Comparison of ENCODE assay signal across 15 mouse cellular contexts in the genomic region with DNA sequence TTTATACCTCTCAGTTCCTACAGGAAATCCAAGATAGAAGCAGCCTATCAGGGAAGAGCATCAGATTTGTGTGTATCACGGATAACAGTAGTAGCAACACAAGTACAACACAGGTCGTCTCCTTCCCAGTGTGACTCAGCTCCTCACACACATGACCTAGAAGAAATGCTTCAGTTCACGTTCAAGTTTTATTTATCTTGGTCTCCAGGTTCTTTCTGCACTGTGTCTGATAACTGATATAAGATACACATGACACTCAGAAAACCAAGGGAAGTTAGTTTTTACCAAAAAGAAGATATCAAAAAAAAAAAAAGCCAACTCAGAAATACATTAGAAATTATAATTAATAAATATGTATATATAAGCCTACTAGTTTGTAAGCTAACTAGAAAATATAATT.
"Had no signal": no experiment of that assay in that cellular context is flagged by ENCODE, and none has a peak within 500 bp of the region (broad histone marks: within the 10 kb centered on the region; RNA-seq: fewer than 3 reads in every experiment).

No protein-coding gene starts in this region.

- H3K27ac ChIP-seq: neural tube, embryonic 15.5 days; stomach, embryonic 15.5 days; stomach, postnatal 0 days had no signal

- H3K4me2 ChIP-seq: neural tube, embryonic 15.5 days; stomach, embryonic 15.5 days had no signal

- H3K36me3 ChIP-seq: neural tube, embryonic 15.5 days; stomach, embryonic 15.5 days had no signal

- H3K9me3 ChIP-seq: neural tube, embryonic 15.5 days; stomach, embryonic 15.5 days had no signal

- H3K4me3 ChIP-seq: neural tube, embryonic 15.5 days; stomach, embryonic 15.5 days had no signal

- H3K9ac ChIP-seq: neural tube, embryonic 15.5 days; stomach, embryonic 15.5 days had no signal

- H3K27me3 ChIP-seq: neural tube, embryonic 15.5 days; stomach, embryonic 15.5 days had no signal

- DNase-seq: retina, postnatal 1 day; right cerebral cortex, adult 18-20 months; right cerebral cortex, postnatal 14 days; right cerebral cortex, postnatal 25 days; right cerebral cortex, postnatal 4 days; spleen, adult 18-20 months; thymus, adult 18-20 months; thymus, adult 2 months; thymus, postnatal 14 days; thymus, postnatal 25 days; thymus, postnatal 36 days; thymus, postnatal 4 days had no signal

- H3K4me1 ChIP-seq: neural tube, embryonic 15.5 days; stomach, embryonic 15.5 days had no signal
